11 mouse cellular contexts compared by ENCODE assay signal in the genomic region with DNA sequence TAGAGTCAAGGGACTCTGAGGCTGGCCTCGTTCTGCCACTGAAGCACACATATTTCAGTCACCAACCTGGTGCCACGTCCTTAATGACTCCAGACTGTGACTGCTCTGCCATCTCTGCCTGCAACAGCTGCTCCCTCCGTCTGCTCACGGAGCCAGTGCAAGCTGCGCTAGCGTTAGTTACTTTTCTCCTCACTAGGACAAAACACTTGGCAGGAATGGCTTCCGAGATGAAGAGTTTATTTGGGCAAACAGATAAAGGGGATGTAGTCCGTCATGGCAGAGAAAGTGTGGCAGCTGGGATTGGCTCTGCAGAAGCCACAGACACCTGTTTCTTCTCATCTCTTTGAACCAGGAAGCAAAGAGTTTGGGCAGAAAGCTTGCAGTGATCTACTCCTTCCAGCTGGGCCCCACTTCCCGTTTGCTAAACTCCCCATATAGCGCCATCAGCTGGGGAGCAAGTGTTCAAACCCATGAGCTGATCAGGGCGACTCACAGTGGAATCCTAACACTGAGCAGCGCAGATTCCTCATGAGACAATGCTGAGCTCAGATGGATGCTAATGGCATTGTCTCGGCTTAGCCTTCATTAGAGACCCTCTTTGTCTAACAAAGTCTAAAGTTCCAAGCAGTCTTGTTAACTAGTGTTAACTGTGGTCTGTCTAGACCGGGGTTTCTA.
DNase-seq lines count a peak whose midpoint lies in the region; ATAC-seq lines count a peak whose summit lies in the region.
"Had no signal": no experiment of that assay in that cellular context is flagged by ENCODE, and none has a peak within 500 bp of the region (broad histone marks: within the 10 kb centered on the region; RNA-seq: fewer than 3 reads in every experiment).

No protein-coding gene starts in this region.

- H3K36me3 ChIP-seq in hindbrain, embryonic 10.5 days, result no peaks in the 10 kb centered on the region
- no peaks in the 10 kb centered on the region for H3K36me3 ChIP-seq in hindbrain, embryonic 13.5 days
- H3K36me3 ChIP-seq in megakaryocyte, embryonic 14.5 days (replicated peaks; ENCODE audit: low read length), result no peaks in the 10 kb centered on the region
- no peaks in the 10 kb centered on the region for H3K36me3 ChIP-seq in hindbrain, embryonic 12.5 days
- H3K36me3 ChIP-seq: embryonic facial prominence, embryonic 12.5 days; hindbrain, embryonic 15.5 days had no signal

- WGBS in hindbrain, embryonic 10.5 days, result 82% methylated on average over 14 of the region's 14 CpGs
- 73% methylated on average over 14 of the region's 14 CpGs for WGBS in hindbrain, embryonic 13.5 days
- WGBS in hindbrain, embryonic 12.5 days, result 79% methylated on average over 14 of the region's 14 CpGs

- H3K4me1 ChIP-seq in hindbrain, embryonic 10.5 days (replicated peaks), result peaks cover 22% of the 10 kb centered on the region
- peaks cover 7% of the 10 kb centered on the region; the same call in 1 of the 2 replicates for H3K4me1 ChIP-seq in hindbrain, embryonic 13.5 days (replicated peaks)
- H3K4me1 ChIP-seq in megakaryocyte, embryonic 14.5 days, result no peaks in the 10 kb centered on the region
- peaks cover 2% of the 10 kb centered on the region; the same call in 1 of the 2 replicates for H3K4me1 ChIP-seq in hindbrain, embryonic 12.5 days
- H3K4me1 ChIP-seq: embryonic facial prominence, embryonic 12.5 days; hindbrain, embryonic 15.5 days had no signal

- no peak overlapping the region for H3K4me3 ChIP-seq in hindbrain, embryonic 10.5 days
- H3K4me3 ChIP-seq in hindbrain, embryonic 13.5 days, result no peak overlapping the region
- H3K4me3 ChIP-seq in megakaryocyte, embryonic 14.5 days (replicated peaks), result peak overlapping the region; percentile 23
- no peak overlapping the region for H3K4me3 ChIP-seq in hindbrain, embryonic 12.5 days
- H3K4me3 ChIP-seq: embryonic facial prominence, embryonic 12.5 days; hindbrain, embryonic 15.5 days had no signal

- no peak overlapping the region for H3K9ac ChIP-seq in hindbrain, embryonic 13.5 days
- no peak overlapping the region for H3K9ac ChIP-seq in hindbrain, embryonic 12.5 days
- H3K9ac ChIP-seq: embryonic facial prominence, embryonic 12.5 days; hindbrain, embryonic 15.5 days had no signal

- ATAC-seq in hindbrain, embryonic 13.5 days (ENCODE audit: low FRiP score), result no peak
- ATAC-seq in hindbrain, embryonic 12.5 days (ENCODE audit: low FRiP score), result no peak

- H3K9me3 ChIP-seq in hindbrain, embryonic 10.5 days, result no peaks in the 10 kb centered on the region
- no peaks in the 10 kb centered on the region for H3K9me3 ChIP-seq in hindbrain, embryonic 13.5 days
- peaks cover 9% of the 10 kb centered on the region; the same call in 1 of the 2 replicates for H3K9me3 ChIP-seq in megakaryocyte, embryonic 14.5 days
- H3K9me3 ChIP-seq in hindbrain, embryonic 12.5 days (replicated peaks), result no peaks in the 10 kb centered on the region
- H3K9me3 ChIP-seq: embryonic facial prominence, embryonic 12.5 days; hindbrain, embryonic 15.5 days had no signal

- DNase-seq in hindbrain, embryonic 10.5 days (ENCODE audit: low spot score), result no peak
- peak; percentile 77 for DNase-seq in A20 (ENCODE audit: low read depth, low spot score)
- peak; percentile 53 for DNase-seq in ZHBTc4 (ENCODE audit: low read depth, low spot score)
- no peak for DNase-seq in gastrocnemius, postnatal 14 days
- no peak for DNase-seq in left cerebral cortex, adult 9 months (ENCODE audit: low spot score in 2 of 2)
- DNase-seq: adrenal gland, postnatal 36 days had no signal

- peak overlapping the region; percentile 70; the same call in 1 of the 2 replicates for H3K27ac ChIP-seq in hindbrain, embryonic 10.5 days
- no peak overlapping the region for H3K27ac ChIP-seq in hindbrain, embryonic 13.5 days
- no peak overlapping the region for H3K27ac ChIP-seq in hindbrain, embryonic 12.5 days
- H3K27ac ChIP-seq: embryonic facial prominence, embryonic 12.5 days; hindbrain, embryonic 15.5 days had no signal

- no peak overlapping the region for H3K4me2 ChIP-seq in hindbrain, embryonic 13.5 days
- no peak overlapping the region for H3K4me2 ChIP-seq in hindbrain, embryonic 12.5 days (replicated peaks)
- H3K4me2 ChIP-seq: embryonic facial prominence, embryonic 12.5 days; hindbrain, embryonic 15.5 days had no signal

- intact Hi-C loops in gastrocnemius, postnatal 14 days (cut with DNase I; ENCODE audit: low total_unique reads), result no loop called here

- H3K27me3 ChIP-seq in hindbrain, embryonic 10.5 days (ENCODE audit: insufficient read depth, poor library complexity, severe bottlenecking), result no peaks in the 10 kb centered on the region
- no peaks in the 10 kb centered on the region for H3K27me3 ChIP-seq in hindbrain, embryonic 13.5 days
- peaks cover 2% of the 10 kb centered on the region for H3K27me3 ChIP-seq in megakaryocyte, embryonic 14.5 days (replicated peaks)
- no peaks in the 10 kb centered on the region for H3K27me3 ChIP-seq in hindbrain, embryonic 12.5 days
- H3K27me3 ChIP-seq: embryonic facial prominence, embryonic 12.5 days; hindbrain, embryonic 15.5 days had no signal

Comparison
In these comparisons a context has a peak if more than half of its experiments do, and no peak if none do; other contexts are left out.
1. DNase-seq: peak in A20 (single experiment) and ZHBTc4 (single experiment); none in hindbrain, embryonic 10.5 days (single experiment), gastrocnemius, postnatal 14 days (single experiment) and left cerebral cortex, adult 9 months (0 of 2).